Mouse (Mus musculus) stomach, postnatal 0 days (tissue): ENCODE measurements around the gene Evi5l. TPM values are rescaled to one million over a fixed set of nuclear protein-coding genes. Genes with fewer than 3 reads are reported as not detected.
A peak's percentile ranks its signal among the peaks of the same experiment; 100 is the strongest.

Experiments used
- ATAC-seq: fragments of 200-750 bp; cut with Nextera tagmentation; 2 replicates; pipeline ENCODE4 v1.8.0; 2017; ENCODE audit not compliant: low FRiP score, low TSS enrichment
- DNase-seq: peaks from one replicate; pipeline ENCODE4 v3.0.0-alpha.2; 2016; ENCODE audit warnings: low spot score
- H3K27ac ChIP-seq: fragments of 300-500 bp; sonication (generic); replicated peaks from 2 replicates; pipeline ENCODE4 v1.5.1; 2014; ENCODE audit warnings: mild to moderate bottlenecking, control low read depth
- H3K27me3 ChIP-seq: fragments of 300-500 bp; sonication (generic); 2 replicates; pipeline ENCODE4 v1.6.1; 2014; ENCODE audit warnings: low read length; ENCODE audit not compliant: control insufficient read depth, insufficient read depth
- H3K36me3 ChIP-seq: fragments of 300-500 bp; sonication (generic); 2 replicates; pipeline ENCODE4 v1.6.1; 2014; ENCODE audit warnings: low read length, mixed read lengths; ENCODE audit not compliant: control insufficient read depth, insufficient read depth
- H3K4me1 ChIP-seq: fragments of 300-500 bp; sonication (generic); replicated peaks from 2 replicates; pipeline ENCODE4 v1.6.1; 2014; ENCODE audit warnings: antibody characterized with exemption; ENCODE audit not compliant: control insufficient read depth, insufficient read depth
- H3K4me2 ChIP-seq: fragments of 300-500 bp; sonication (generic); replicated peaks from 2 replicates; pipeline ENCODE4 v1.6.1; 2014; ENCODE audit warnings: low read depth, mild to moderate bottlenecking, control low read depth, moderate library complexity
- H3K4me3 ChIP-seq: fragments of 300-500 bp; sonication (generic); 2 replicates; pipeline ENCODE4 v1.5.1; 2014; ENCODE audit warnings: low read depth, low read length, control low read depth
- H3K9ac ChIP-seq: fragments of 300-500 bp; sonication (generic); 2 replicates; pipeline ENCODE4 v1.6.1; 2014; ENCODE audit warnings: mild to moderate bottlenecking, low read length, control low read depth, mixed read lengths
- H3K9me3 ChIP-seq: fragments of 300-500 bp; sonication (generic); 2 replicates; pipeline ENCODE4 v1.6.1; 2016; ENCODE audit warnings: low read length; ENCODE audit not compliant: control insufficient read depth
- CTCF ChIP-seq: IDR thresholded peaks from 2 replicates; pipeline ENCODE4 v1.5.1; 2016; ENCODE audit warnings: antibody characterized with exemption, low read depth, mild to moderate bottlenecking, moderate library complexity
- EP300 ChIP-seq: optimal IDR thresholded peaks from 2 replicates; pipeline ENCODE3; 2016; ENCODE audit warnings: antibody characterized with exemption
- WGBS: fragments of 180-500 bp; shearing (Covaris S2); extraction: QIAGEN DNeasy Blood & Tissue Kit; methylation state at CpG from one replicate; pipeline ENCODE4 v1.1.7; 2014; 5-methylcytosine and 5-hydroxymethylcytosine counted together
- polyA plus RNA-seq: library from polyadenylated mRNA; unstranded; fragments of >200 nt; fragmentation: Nextera tagmentation; extraction: Ambion mirVana; gene quantifications from 2 replicates; pipeline ENCODE4 v1.2.1, GENCODE M21; 2015

Gene Evi5l
- polyA plus RNA-seq, 1 experiment from 2014 or later = 11.0 TPM

DNA sequence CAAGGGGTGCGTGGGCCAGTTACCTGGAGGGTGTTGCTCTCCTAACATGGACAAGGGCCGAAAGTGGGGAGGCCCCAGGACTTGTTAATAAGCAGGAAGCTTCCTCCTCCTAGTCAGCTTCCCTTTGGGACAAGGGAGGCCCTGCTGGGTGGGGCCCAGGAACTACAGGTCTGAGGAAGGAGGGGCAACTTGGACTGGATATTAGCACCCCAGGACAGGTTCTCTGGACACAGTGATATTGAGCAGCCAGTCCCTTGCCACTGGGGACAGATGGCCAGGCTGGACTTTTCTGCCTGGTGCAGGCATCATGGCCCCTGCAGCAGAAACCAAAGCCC is 40.6 kb downstream of the Evi5l start:
- Histone ChIP-seq H3K36me3 (peaks cover 5% of the 10 kb centered on the region; the same call in 1 of the 2 replicates), H3K27ac (no peak overlapping the region), H3K9ac (peak overlapping the region; percentile 31; the same call in 1 of the 2 replicates), H3K9me3 (no peaks in the 10 kb centered on the region), H3K4me3 (no peak overlapping the region), H3K27me3 (no peaks in the 10 kb centered on the region), H3K4me2 (no peak overlapping the region), H3K4me1 (no peaks in the 10 kb centered on the region; the same call in 1 of the 2 replicates)
- ATAC-seq (peak; percentile 41), DNase-seq (no peak)
- WGBS = 47% methylated on average over 2 of the region's 2 CpGs
- TF ChIP-seq CTCF = no peak
- TF ChIP-seq EP300 = no peak

DNA sequence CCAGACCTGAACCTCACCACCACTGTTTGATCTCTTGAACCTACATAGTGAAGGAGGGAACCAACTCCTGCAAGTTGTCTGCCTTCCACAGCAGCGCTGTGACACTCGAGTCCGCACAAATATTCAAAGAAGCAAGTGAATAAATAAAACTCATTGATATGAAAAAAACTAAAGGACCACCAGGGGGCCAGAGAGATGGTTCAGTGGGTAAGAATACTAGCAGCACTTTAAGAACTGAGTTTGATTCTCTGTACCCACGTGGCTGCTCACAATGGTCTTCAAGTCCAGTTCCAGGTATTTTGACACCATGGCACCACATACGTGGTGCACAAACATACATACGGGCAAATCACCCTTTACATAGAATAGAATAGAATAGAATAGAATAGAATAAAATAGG is 44.7 kb downstream of the Evi5l start:
- H3K27ac ChIP-seq = no peak overlapping the region
- 79% methylated on average over 6 of the region's 6 CpGs for WGBS
- no peak overlapping the region for H3K9ac ChIP-seq
- H3K27me3 ChIP-seq = no peaks in the 10 kb centered on the region
- H3K9me3 ChIP-seq = no peaks in the 10 kb centered on the region
- TF ChIP-seq CTCF (peak; percentile 29), EP300 (no peak)
- no peak overlapping the region for H3K4me3 ChIP-seq
- H3K36me3 ChIP-seq = no peaks in the 10 kb centered on the region
- ATAC-seq (no peak), DNase-seq (no peak)
- H3K4me1 ChIP-seq = peaks cover 3% of the 10 kb centered on the region; the same call in 1 of the 2 replicates
- no peak overlapping the region for H3K4me2 ChIP-seq

DNA sequence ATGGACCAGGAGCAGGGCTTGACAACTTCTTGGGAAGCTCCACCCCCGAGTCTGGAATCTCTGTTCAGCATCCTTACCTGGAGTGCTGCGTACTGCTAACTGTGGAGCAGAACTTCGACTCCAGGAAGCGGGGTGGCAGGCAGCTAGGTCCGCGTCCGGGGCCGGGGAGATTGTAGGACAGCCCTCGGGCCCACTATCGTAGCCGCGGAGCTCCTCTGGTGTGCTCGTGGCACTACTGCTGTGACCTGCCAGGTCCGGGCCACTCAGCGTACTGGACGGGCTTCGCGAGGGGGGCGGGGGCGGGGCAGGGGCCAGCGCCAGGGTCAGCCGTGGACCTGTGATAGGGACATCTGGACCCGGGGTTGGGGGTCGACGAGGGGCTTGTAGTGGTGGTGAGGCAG is 46.4 kb downstream of the Evi5l start:
- WGBS = 0% methylated on average over 23 of the region's 25 CpGs
- H3K27ac ChIP-seq = peak overlapping the region; percentile 8; the same call in 1 of the 2 replicates
- H3K4me3 ChIP-seq = peak overlapping the region; percentile 35
- no peaks in the 10 kb centered on the region for H3K9me3 ChIP-seq
- peak overlapping the region; percentile 78 for H3K4me2 ChIP-seq
- H3K4me1 ChIP-seq = 0 out of 2 replicates have a peak, but pooled peaks cover 3% of the 10 kb centered on the region
- peak overlapping the region; percentile 54 for H3K9ac ChIP-seq
- DNase-seq (peak; percentile 39), ATAC-seq (peak; percentile 27; the same call in 1 of the 2 replicates)
- peaks cover 6% of the 10 kb centered on the region; the same call in 1 of the 2 replicates for H3K27me3 ChIP-seq
- H3K36me3 ChIP-seq = no peaks in the 10 kb centered on the region
- TF ChIP-seq CTCF (no peak), EP300 (no peak)

DNA sequence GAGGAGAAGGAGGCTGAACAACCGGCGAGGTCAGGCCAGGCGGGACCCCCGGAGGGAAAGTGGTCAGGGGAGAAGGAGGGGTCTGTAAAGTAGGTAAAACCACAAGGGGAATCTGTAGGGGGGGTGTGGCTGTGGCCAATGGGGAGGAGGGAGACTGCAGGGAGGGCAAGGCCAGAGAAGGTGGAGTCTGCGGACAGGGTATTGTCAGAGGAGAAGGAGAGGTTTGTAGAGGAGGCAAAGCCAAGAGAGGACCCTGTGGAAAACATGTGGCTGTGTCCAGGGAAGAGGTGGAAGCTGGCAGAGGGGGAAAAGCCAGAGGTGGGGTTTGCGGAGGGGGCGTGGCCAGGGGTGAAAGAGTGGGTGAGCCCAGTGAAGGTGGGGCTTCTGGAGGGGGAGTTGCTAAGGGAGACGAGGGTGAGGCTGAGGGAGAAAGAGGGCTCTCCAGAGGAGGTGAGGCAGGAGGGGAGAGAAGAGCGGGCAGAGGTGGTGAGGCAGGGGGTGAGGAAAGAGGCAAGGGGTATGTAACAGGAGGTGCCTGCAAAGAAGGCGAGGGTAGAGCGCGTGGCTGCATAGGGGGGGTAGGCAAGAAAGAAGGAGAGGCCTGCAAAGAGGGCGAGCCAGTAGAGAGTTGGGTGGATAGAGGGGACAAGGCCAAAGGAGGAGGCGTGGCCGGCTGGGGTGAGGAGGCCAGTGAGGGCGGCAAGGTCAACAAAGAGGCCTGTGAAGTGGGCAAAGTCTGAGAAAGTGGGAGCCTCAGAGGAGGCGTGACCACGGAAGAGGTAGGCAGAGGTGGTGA is 47.0 kb downstream of the Evi5l start:
- H3K27ac ChIP-seq = peak overlapping the region; percentile 18; the same call in 1 of the 2 replicates
- DNase-seq (peak; percentile 76), ATAC-seq (peak; percentile 59)
- peak overlapping the region; percentile 78 for H3K4me2 ChIP-seq
- WGBS = 6% methylated on average over 18 of the region's 18 CpGs
- TF ChIP-seq CTCF = no peak
- H3K36me3 ChIP-seq = no peaks in the 10 kb centered on the region
- H3K9ac ChIP-seq = peak overlapping the region; percentile 54
- 0 out of 2 replicates have a peak, but pooled peaks cover 3% of the 10 kb centered on the region for H3K4me1 ChIP-seq
- H3K9me3 ChIP-seq = no peaks in the 10 kb centered on the region
- H3K27me3 ChIP-seq = peaks cover 6% of the 10 kb centered on the region; the same call in 1 of the 2 replicates
- H3K4me3 ChIP-seq = peak overlapping the region; percentile 35

DNA sequence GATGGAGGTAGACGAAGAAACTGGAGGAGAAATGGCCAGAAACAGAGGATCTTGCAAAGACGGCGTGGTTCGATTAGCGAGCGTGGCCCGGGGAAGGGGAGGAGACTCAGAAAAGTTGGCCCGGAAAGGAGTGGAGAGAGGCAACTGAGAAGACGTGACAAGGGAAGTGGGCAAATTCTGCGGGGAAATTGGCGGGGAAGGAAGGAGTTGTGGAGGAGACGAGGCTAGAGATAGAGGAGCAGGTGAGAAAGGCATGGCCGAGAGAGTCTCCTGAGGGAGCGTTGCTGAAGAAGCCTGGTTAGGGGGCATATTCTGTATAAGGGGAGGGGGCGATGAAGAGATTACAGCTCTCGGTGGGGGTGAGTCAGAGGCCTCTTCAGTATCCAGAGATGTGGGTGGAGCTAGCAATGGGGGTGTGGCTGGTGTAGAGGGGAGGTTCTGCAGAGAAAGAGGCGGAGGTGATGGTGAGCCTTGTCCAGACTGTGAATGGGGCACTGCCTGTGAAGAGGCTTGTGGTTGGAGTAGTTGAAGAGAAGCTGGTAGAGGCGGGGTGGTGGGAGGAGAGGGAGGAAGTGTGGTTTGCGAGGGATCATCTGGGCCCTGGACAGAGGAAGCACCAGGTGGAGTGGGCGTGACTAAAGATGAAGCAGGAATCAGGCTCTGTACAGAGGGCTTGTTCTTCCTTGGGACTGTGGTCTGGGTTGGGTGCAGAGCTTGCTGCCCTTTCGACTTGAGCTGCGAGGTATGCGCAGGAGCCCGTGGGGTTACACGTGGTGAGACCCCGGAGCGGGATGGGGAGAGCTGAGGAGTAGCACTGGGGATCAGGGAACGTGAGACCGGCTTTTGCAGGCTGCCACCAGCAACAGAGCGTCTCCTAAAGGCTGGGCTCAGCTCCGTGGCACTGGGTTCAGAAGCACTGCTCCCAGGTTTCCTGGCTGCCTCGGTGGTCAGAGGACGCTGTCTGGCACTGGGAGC is 47.9 kb downstream of the Evi5l start:
- ATAC-seq (peak; percentile 78), DNase-seq (peak; percentile 73)
- Histone ChIP-seq H3K27ac (no peak overlapping the region), H3K4me1 (0 out of 2 replicates have a peak, but pooled peaks cover 3% of the 10 kb centered on the region), H3K9ac (no peak overlapping the region; the same call in 1 of the 2 replicates), H3K4me2 (peak overlapping the region; percentile 78), H3K36me3 (no peaks in the 10 kb centered on the region), H3K9me3 (no peaks in the 10 kb centered on the region), H3K27me3 (peaks cover 6% of the 10 kb centered on the region; the same call in 1 of the 2 replicates), H3K4me3 (peak overlapping the region; percentile 35)
- WGBS = 11% methylated on average over 33 of the region's 33 CpGs
- TF ChIP-seq EP300 = no peak
- no peak for TF ChIP-seq CTCF
